Comparison of ENCODE assay signal across 21 mouse cellular contexts in the genomic region with DNA sequence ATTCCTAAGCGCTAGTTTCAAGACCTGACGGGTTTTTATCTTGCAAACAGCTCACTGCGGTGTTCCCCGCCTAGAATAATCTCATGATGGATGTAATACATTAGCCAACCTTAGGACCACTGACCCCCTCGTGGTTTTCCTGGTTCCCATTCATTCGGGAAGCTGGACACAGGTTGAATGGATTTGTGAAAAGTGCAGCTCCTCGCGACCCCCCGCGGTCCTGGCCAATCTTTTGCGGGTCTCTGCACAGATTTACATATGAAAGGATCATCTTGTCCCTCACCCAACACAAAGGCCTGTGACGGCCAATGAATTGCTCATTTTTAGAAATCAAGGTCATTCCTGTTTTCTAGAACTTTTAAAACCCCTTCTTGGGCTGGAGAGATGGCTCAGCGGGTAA. TPM values are rescaled to one million over a fixed set of nuclear protein-coding genes. Genes with fewer than 3 reads are reported as not detected.
DNase-seq lines count a peak whose midpoint lies in the region; ATAC-seq and TF ChIP-seq lines count a peak whose summit lies in the region.
"Had no signal": no experiment of that assay in that cellular context is flagged by ENCODE, and none has a peak within 500 bp of the region (broad histone marks: within the 10 kb centered on the region; RNA-seq: fewer than 3 reads in every experiment).

No protein-coding gene starts in this region.

- WGBS in heart, embryonic 11.5 days (ENCODE audit: insufficient replicate concordance): 45% methylated on average over 13 of the region's 13 CpGs
- 23% methylated on average over 13 of the region's 13 CpGs for WGBS in neural tube, embryonic 11.5 days
- 61% methylated on average over 13 of the region's 13 CpGs for WGBS in kidney, adult 2 months

- H3K4me2 ChIP-seq in heart, embryonic 11.5 days: no peak overlapping the region
- H3K4me2 ChIP-seq in neural tube, embryonic 11.5 days (ENCODE audit: low read depth): no peak overlapping the region
- H3K4me2 ChIP-seq: embryonic facial prominence, embryonic 12.5 days; forebrain, embryonic 15.5 days had no signal

- H3K36me3 ChIP-seq in heart, embryonic 11.5 days (ENCODE audit: control insufficient read depth, insufficient read depth, low read length): no peaks in the 10 kb centered on the region
- H3K36me3 ChIP-seq in ES-Bruce4 (ENCODE audit: control insufficient read depth, insufficient read depth, low read length, poor library complexity, severe bottlenecking): peaks cover 4% of the 10 kb centered on the region; the same call in 1 of the 2 replicates
- H3K36me3 ChIP-seq in neural tube, embryonic 11.5 days (ENCODE audit: control insufficient read depth, insufficient read depth, low read length): no peaks in the 10 kb centered on the region
- no peaks in the 10 kb centered on the region for H3K36me3 ChIP-seq in kidney, adult 2 months (ENCODE audit: control insufficient read depth, insufficient read depth, low read length)
- H3K36me3 ChIP-seq: embryonic facial prominence, embryonic 12.5 days; forebrain, embryonic 15.5 days; kidney, embryonic 15.5 days; liver, embryonic 13.5 days had no signal

- peak; percentile 85 for DNase-seq in heart, adult 11 months
- peak; percentile 96 for DNase-seq in R1 (ENCODE audit: low read depth, low spot score)
- peak; percentile 39 for DNase-seq in neural tube, embryonic 11.5 days (ENCODE audit: low spot score)
- no peak for DNase-seq in kidney, adult 2 months
- DNase-seq: adrenal gland, postnatal 36 days; cerebellum, adult 9-10 months; gastrocnemius, postnatal 25 days; heart, adult 2 months; kidney, postnatal 36 days; liver, embryonic 13.5 days; lung, adult 2 months; lung, postnatal 14 days; midbrain, embryonic 14.5 days; right cerebral cortex, postnatal 14 days had no signal

- no peak for ATAC-seq in heart, embryonic 11.5 days (replicated peaks; ENCODE audit: insufficient number of reproducible peaks, low FRiP score, low TSS enrichment)
- no peak for ATAC-seq in neural tube, embryonic 11.5 days (ENCODE audit: insufficient read depth, low FRiP score, low TSS enrichment)
- no peak for ATAC-seq in erythroid progenitor cell, adult 5-6 weeks (replicated peaks; ENCODE audit: low FRiP score, poor library complexity, severe bottlenecking)
- ATAC-seq: forebrain, embryonic 15.5 days; intestine, postnatal 0 days had no signal

- H3K4me1 ChIP-seq in heart, embryonic 11.5 days (ENCODE audit: control insufficient read depth, insufficient read depth, low read length): peaks cover 16% of the 10 kb centered on the region
- no peaks in the 10 kb centered on the region for H3K4me1 ChIP-seq in ES-Bruce4 (ENCODE audit: control insufficient read depth, insufficient read depth, low read length)
- no peaks in the 10 kb centered on the region for H3K4me1 ChIP-seq in neural tube, embryonic 11.5 days (ENCODE audit: control insufficient read depth, insufficient read depth, low read length)
- H3K4me1 ChIP-seq in kidney, adult 2 months (ENCODE audit: control insufficient read depth, insufficient read depth, low read length): no peaks in the 10 kb centered on the region
- H3K4me1 ChIP-seq: embryonic facial prominence, embryonic 12.5 days had no signal

- no peaks in the 10 kb centered on the region for H3K27me3 ChIP-seq in heart, embryonic 11.5 days (ENCODE audit: control insufficient read depth, insufficient read depth, low read length)
- no peaks in the 10 kb centered on the region for H3K27me3 ChIP-seq in ES-Bruce4 (ENCODE audit: control insufficient read depth, insufficient read depth, low read length, poor library complexity, severe bottlenecking)
- peaks cover 6% of the 10 kb centered on the region; the same call in 1 of the 2 replicates for H3K27me3 ChIP-seq in neural tube, embryonic 11.5 days (ENCODE audit: control insufficient read depth, insufficient read depth, low read length)
- H3K27me3 ChIP-seq in kidney, adult 2 months (replicated peaks; ENCODE audit: control insufficient read depth, insufficient read depth, low read length): no peaks in the 10 kb centered on the region

- no peaks in the 10 kb centered on the region for H3K9me3 ChIP-seq in heart, embryonic 11.5 days (replicated peaks; ENCODE audit: control insufficient read depth, low read length)
- no peaks in the 10 kb centered on the region for H3K9me3 ChIP-seq in ES-Bruce4 (replicated peaks; ENCODE audit: control insufficient read depth, insufficient read depth, low read length, poor library complexity, severe bottlenecking)
- no peaks in the 10 kb centered on the region for H3K9me3 ChIP-seq in neural tube, embryonic 11.5 days (ENCODE audit: control insufficient read depth, low read length)
- H3K9me3 ChIP-seq: embryonic facial prominence, embryonic 12.5 days; forebrain, embryonic 15.5 days; kidney, embryonic 15.5 days; liver, embryonic 13.5 days had no signal

- TF ChIP-seq CTCF in ES-Bruce4 (IDR thresholded peaks at IDR 0.05; ENCODE audit: low read depth, low read length): no peak
- no peak for TF ChIP-seq CTCF in kidney, adult 2 months (conservative IDR thresholded peaks at IDR 0.05; ENCODE audit: insufficient read depth, insufficient read length, low read depth, low read length)

- no peak overlapping the region for H3K9ac ChIP-seq in heart, embryonic 11.5 days (ENCODE audit: low read depth, low read length)
- peak overlapping the region; percentile 63; the same call in 1 of the 2 replicates for H3K9ac ChIP-seq in ES-Bruce4 (ENCODE audit: low read depth, poor library complexity, severe bottlenecking)
- no peak overlapping the region for H3K9ac ChIP-seq in neural tube, embryonic 11.5 days (ENCODE audit: low read length)
- H3K9ac ChIP-seq: embryonic facial prominence, embryonic 12.5 days; forebrain, embryonic 15.5 days; kidney, embryonic 15.5 days; liver, embryonic 13.5 days had no signal

- H3K4me3 ChIP-seq in heart, embryonic 11.5 days (ENCODE audit: low read depth, low read length): no peak overlapping the region
- peak overlapping the region; percentile 26; the same call in 1 of the 2 replicates for H3K4me3 ChIP-seq in ES-Bruce4 (ENCODE audit: low read depth, low read length)
- no peak overlapping the region for H3K4me3 ChIP-seq in neural tube, embryonic 11.5 days (ENCODE audit: low read depth, low read length)
- H3K4me3 ChIP-seq in kidney, adult 2 months (ENCODE audit: insufficient read depth, low read depth, low read length): no peak overlapping the region
- H3K4me3 ChIP-seq: embryonic facial prominence, embryonic 12.5 days; forebrain, embryonic 15.5 days; heart, adult 2 months; kidney, embryonic 15.5 days; liver, embryonic 13.5 days had no signal

- TF ChIP-seq POLR2A in ES-Bruce4 (IDR thresholded peaks at IDR 0.05; ENCODE audit: insufficient read depth, low read length): no peak
- no peak for TF ChIP-seq POLR2A in kidney, adult 2 months (IDR thresholded peaks at IDR 0.05; ENCODE audit: low read depth, low read length)

- TF ChIP-seq EP300 in ES-Bruce4 (IDR thresholded peaks at IDR 0.05; ENCODE audit: insufficient read depth, low read depth, low read length): peak; percentile 68; the same call in 1 of the 2 replicates

- no peak overlapping the region for H3K27ac ChIP-seq in heart, embryonic 11.5 days (ENCODE audit: low read depth, low read length)
- peak overlapping the region; percentile 96 for H3K27ac ChIP-seq in ES-Bruce4 (ENCODE audit: insufficient read depth, low read length)
- H3K27ac ChIP-seq in neural tube, embryonic 11.5 days (ENCODE audit: low read depth, low read length): no peak overlapping the region
- no peak overlapping the region for H3K27ac ChIP-seq in kidney, adult 2 months (ENCODE audit: insufficient read depth, low read depth, low read length)
- H3K27ac ChIP-seq: embryonic facial prominence, embryonic 12.5 days; forebrain, embryonic 15.5 days; heart, adult 2 months; kidney, embryonic 15.5 days; liver, embryonic 13.5 days had no signal

RNA-seq across cellular contexts. Expression of a gene that starts 1.0 kb away (rescaled TPM):
- polyA plus RNA-seq in heart, embryonic 11.5 days (2014; fragmentation: Nextera tagmentation; extraction: Ambion mirVana): 318 and 322 TPM in 2 replicates
- polyA plus RNA-seq in ES-Bruce4 (2011; ENCODE audit: insufficient read depth, insufficient read length, low read depth, missing spikeins): 205 and 208 TPM in 2 replicates
- 120 and 143 TPM in 2 replicates for polyA plus RNA-seq in neural tube, embryonic 11.5 days (2014; fragmentation: Nextera tagmentation; extraction: Ambion mirVana)
- 19.8 and 40.2 TPM in 2 replicates for total RNA-seq in erythroid progenitor cell, adult 5-6 weeks (2015; ENCODE audit: low replicate concordance)
- total RNA-seq in erythroid progenitor cell, adult 5-6 weeks (2017; ENCODE audit: low replicate concordance): 13.3 and 17.2 TPM in 2 replicates
- 15.4 and 25.7 TPM in 2 replicates for polyA plus RNA-seq in kidney, adult 2 months (2012; rRNA removed)
